Mouse (Mus musculus) adrenal gland, postnatal 4 days (tissue): ENCODE results near the gene Arntl. TPM values are rescaled to one million over a fixed set of nuclear protein-coding genes. Genes with fewer than 3 reads are reported as not detected.

ENCODE experiments used
- DNase-seq, 2 experiments: peaks; one replicate each; pipeline ENCODE4 v3.0.0; 2021 to 2022; ENCODE audit warnings: low spot score in 2 of 2, mixed read lengths in 2 of 2
- total RNA-seq, 2 experiments: library from RNA; stranded (reverse); gene quantifications; 2 replicates each; pipeline ENCODE4 v1.2.3; 2021

Gene Arntl
- total RNA-seq, 2 experiments from 2014 or later: 27.1 to 31.5 TPM

GRCm38 (mm10) chr7:113285405-113285804 lies 78.1 kb downstream of the Arntl start:
- no peak for DNase-seq

- DNase-seq: no peak
These were observed 81.9 kb downstream of the Arntl start for GRCm38 (mm10) chr7:113289211-113289610.

- DNase-seq: no peak
These were observed 84.5 kb downstream of the Arntl start for GRCm38 (mm10) chr7:113291741-113292140.

- no peak for DNase-seq
These were observed 84.9 kb downstream of the Arntl start for GRCm38 (mm10) chr7:113292193-113292592.

- no peak for DNase-seq
These were observed 87.3 kb downstream of the Arntl start for GRCm38 (mm10) chr7:113294598-113294997.

- no peak for DNase-seq
These were observed 88.0 kb downstream of the Arntl start for GRCm38 (mm10) chr7:113295077-113295890.

- DNase-seq: no peak
These were observed 90.5 kb downstream of the Arntl start for GRCm38 (mm10) chr7:113297813-113298212.

GRCm38 (mm10) chr7:113310136-113310535 lies 102.9 kb downstream of the Arntl start:
- DNase-seq: no peak

- DNase-seq: no peak
These were observed 104.5 kb downstream of the Arntl start for GRCm38 (mm10) chr7:113311784-113312183.

GRCm38 (mm10) chr7:113320128-113320527 lies 112.9 kb downstream of the Arntl start:
- DNase-seq: no peak

GRCm38 (mm10) chr7:113334036-113334435 lies 126.8 kb downstream of the Arntl start:
- no peak for DNase-seq

GRCm38 (mm10) chr7:113335250-113335649 lies 128.0 kb downstream of the Arntl start:
- no peak for DNase-seq

GRCm38 (mm10) chr7:113347271-113347670 lies 140.0 kb downstream of the Arntl start:
- DNase-seq: no peak

- DNase-seq: no peak
These were observed 140.4 kb downstream of the Arntl start for GRCm38 (mm10) chr7:113347694-113348093.

- no peak for DNase-seq
These were observed 141.8 kb downstream of the Arntl start for GRCm38 (mm10) chr7:113349089-113349488.

Other genes with a start within 250 kb of the Arntl start
- gene Btbd10, start 161.9 kb downstream of the Arntl start, total RNA-seq: 10 to 100 TPM; 16.7 to 19.3 TPM
- gene Pth, start 181.1 kb downstream of the Arntl start, total RNA-seq: not detected